Mouse (Mus musculus) ES-CJ7 (cell line): Measurements from ENCODE around the gene Tspoap1.

ENCODE experiments used
- DNase-seq: peaks from one replicate; pipeline ENCODE4 v3.0.0; 2011; ENCODE audit warnings: low read depth, low spot score

The Tspoap1 gene

DNA sequence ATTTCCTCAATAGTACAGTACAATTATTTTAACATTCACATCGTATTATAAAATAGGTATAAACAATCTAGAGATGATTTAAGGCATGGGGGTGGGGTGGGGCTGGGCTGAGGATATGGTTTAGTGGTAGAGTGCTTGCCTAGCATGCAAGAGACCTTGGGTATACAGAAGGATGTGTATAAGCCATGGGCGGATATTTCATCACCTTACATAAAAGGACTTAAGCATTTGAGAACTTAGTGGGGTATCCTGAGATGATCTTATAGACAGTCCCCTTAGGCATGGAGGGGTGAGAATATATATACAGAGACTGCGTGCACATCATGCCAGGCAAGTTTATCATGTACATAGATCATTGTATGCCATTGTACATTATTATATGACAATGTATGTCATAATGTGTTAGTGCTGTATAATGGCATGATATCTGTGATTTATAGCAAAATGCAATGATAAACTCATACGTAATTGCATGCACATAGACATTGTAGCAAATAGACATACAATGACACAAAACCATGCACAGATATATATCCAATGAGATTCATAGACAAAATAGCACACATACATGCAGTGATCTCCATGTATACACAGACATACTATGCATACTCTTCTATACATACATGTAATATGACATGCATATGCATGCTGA is 1.3 kb upstream of the Tspoap1 start:
- DNase-seq = no peak

DNA sequence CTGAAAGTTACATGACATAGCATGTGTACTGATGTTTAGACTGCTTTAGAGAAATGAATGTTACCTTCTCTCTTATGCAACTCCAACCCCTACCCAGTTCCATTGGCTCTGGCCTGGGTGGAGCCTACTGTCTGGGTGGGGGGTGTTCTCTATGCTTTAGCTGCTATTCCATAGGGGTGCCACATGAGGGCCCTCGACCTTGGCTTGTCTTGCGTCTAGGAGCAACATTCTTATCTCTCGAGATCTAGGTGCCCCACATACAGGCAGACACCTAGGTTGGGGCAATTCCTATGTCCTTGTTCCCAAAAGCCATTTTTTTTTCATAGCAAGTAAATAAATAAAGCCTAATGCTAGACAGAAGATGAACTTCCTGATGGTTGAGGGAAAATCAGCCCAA is 734 bp upstream of the Tspoap1 start:
- peak; percentile 74 for DNase-seq

DNA sequence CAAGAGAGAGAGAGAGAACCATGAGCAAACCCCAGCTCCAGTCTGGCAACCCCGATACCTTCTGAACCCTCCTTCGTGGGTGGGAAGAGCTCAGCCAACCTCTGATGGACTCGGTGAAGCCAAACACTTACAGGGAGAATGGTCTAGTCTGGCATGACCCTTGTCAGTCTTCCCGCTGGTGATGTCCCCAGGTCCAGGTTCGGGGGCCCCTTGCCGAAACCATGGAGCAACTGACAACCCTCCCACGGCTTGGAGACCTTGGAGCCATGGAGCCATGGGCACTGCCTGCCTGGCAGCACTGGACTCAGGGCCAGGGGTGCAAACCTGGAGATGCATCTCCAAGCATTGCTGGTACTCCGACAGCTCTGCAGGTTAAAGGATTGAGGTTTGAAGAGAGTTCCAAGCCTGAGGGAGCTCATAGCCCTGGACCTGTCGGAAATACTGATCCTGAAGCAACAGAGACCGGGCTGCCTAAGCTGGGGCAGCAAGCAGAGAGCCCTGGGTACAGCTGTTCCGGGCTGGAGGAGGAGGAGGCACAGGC is 910 bp downstream of the Tspoap1 start:
- DNase-seq = no peak

DNA sequence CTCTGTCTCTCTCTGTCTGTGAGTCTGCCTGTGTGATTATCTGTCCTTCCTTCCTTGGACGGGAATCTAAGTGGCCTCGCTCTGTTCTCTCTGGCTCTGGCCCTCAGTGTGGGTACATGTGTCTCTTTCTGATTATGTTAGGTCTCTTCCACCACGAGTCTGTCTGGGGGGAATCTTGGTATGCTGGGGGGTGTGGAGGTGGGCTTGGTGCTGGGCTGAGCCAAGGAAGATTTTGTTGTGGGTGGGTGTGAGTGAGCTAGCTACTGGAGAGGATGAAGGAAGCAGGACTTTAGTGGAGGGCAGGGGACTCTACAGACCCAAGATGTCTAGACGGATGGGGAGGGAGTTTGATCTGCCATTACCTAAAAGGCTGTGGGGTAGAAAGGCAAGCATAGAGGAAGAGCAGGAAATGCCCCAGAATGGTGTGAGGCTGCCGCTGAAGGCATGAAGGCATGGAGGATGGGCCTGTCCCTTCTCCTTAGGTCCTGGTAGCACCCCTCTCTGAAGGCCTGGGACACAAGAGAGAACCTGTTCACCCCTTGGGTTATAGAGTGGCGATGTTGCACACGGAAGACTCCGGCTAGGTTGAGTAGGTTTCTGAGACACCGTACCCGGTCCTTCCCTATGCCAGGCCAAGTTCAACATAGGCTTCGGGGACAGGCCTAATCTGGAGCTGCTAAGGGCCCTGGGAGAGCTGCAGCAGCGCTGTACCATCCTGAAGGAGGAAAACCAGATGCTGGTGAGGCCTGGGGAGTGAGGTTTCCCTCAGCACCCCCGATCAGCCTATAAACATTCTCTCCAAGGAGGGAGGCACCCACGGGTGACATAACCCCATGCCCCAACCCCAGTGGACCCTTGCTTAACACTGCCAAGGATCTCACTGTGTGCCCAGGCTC is 1.7 kb downstream of the Tspoap1 start:
- DNase-seq = no peak

DNA sequence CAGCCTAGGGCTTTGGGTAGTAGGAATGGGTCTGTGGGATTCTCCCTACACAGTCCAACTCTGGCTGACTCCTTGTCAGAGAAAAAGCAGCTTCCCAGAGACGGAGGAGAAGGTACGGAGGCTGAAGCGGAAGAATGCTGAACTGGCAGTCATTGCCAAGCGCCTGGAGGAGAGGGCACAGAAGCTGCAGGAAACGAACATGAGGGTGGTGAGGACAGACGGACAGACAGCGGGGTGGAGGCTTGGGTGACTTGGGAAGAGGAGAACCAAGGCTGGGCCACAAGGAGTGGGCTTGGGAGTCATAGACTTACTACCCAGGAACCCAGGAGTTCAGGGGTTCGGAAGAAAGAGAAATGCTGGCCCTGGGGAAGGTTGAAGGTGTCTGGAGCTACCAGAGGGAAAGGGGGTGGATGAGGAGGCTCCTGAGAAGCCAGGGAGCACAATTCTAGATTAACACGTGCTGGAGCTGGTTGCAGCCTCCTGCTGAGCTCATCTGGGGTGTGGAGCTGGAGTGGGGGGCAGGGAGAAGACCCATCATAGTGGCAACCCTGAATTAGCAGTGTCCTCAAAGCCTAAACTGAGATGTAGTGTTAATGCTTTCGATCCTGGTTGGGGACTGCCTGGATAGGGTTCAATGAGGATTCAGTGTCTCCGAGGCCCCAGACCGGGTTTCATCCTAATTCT is 2.5 kb downstream of the Tspoap1 start:
- no peak for DNase-seq

DNA sequence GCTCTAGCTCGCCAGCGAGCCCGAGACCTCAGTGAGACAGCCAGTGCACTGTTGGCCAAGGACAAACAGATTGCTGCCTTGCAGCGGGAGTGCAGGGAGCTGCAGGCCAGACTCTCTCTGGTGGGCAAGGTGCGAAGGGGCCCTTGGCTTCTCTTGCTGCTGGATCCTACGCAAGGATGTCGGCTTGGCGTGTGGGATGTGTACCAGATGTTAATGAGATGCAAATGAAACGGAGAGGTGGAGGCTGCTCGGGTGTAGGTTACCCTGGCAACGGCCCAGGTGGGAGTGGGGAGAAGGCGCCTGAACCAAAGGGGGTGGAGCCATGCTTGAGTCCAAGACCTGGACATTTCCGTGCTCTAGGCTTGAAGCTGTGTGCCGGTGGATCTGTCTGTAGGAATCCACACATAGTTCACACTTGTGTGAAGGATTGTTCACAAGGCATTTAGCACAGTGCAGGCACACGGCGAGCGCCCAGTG is 3.2 kb downstream of the Tspoap1 start:
- DNase-seq = peak; percentile 96

DNA sequence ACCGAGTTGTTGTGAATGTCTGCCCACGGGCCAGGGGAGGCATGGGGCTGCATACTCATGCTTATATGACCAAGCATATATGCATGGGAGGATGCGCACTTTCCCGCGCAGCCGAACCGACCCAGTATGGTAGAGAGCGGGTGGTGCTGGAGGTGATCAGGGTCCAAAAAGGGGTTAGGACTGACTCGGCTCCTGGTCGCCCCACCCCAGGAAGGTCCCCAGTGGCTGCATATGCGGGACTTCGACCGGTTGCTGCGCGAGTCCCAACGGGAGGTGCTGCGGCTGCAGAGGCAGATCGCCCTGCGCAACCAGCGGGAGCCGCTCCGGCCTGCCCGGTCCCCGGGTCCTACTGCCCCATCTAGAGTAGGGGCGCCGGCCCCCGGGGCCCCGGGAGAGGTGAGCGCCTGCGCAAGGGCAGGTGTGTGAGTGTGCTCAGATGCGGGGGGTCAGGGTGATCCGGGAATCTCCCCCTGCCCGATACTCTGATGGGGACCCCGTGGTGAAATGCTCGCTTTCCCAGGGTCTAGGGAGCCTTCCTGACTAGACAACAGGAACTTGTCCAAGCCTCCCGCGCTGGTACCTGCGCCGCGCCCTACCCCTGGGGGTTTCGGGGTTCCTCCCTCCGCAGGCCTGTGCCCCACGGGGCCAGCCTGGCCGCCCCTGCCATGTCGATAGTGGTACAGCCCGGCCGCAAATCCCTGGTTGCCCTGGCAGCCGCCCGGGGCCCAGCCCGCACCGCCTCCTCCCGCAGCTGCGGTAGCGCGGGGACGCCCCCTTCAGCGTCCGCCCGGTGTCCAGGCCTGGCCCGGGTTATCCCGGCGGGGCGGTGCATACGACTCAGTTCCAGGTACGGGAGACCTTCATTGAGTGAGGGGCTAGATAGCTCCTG is 3.9 kb downstream of the Tspoap1 start:
- no peak for DNase-seq

DNA sequence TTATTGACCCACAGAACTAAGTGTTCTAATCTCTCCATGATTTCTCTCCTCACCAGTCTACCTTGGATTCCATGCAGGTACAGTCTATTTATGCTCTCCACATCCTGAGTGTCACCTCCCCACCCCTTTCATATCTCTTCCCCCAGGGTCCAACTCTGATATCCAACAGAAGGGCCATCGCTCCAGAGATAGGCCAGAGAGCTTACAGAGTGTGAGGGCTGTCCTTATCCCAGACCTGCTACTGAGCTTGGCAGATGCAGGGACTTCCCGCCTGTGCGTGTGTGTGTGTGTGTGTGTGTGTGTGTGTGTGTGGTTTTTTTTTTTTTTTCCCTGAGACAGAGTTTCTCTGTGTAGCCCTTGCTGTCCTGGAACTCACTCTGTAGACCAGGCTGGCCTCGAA is 8.4 kb downstream of the Tspoap1 start:
- no peak for DNase-seq

DNA sequence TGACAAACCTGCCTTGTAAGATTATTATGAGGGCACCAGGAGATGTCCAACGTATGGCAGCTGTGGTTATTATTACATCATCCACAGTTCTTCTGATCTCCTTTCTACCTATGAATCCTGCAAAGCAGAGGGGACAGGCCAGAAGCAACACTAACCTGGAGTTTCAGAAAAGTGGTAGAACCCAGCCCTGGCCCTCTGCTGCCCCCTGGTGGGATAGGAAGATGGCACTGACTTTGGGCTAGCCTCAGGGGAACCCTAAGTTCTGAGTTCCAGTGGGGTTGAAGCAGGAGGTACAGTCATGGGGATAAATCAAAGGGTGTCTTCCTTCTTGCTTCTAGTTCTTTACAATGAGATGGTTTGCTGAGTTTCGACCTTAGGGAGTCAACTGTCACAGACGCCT is 10.6 kb downstream of the Tspoap1 start:
- peak; percentile 61 for DNase-seq

DNA sequence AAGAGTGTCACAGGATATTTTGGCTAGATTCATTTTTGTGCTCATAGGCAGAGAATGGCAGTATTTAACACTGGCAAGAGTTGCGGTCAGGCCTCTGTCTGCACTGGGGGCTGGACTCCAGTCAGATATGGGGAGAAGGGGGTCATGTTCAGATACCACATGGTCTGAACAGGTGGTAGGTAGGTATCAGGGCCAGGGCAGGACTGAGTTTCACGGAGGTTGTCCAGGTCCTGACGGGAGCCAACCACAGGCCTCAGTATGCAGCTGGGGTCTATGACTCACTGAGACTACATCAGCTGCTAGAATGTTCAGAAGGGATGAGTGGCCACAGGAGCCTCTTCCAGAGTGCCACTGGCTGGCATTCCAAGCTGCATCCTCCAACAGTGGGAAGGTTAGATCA is 12.0 kb downstream of the Tspoap1 start:
- DNase-seq = no peak

DNA sequence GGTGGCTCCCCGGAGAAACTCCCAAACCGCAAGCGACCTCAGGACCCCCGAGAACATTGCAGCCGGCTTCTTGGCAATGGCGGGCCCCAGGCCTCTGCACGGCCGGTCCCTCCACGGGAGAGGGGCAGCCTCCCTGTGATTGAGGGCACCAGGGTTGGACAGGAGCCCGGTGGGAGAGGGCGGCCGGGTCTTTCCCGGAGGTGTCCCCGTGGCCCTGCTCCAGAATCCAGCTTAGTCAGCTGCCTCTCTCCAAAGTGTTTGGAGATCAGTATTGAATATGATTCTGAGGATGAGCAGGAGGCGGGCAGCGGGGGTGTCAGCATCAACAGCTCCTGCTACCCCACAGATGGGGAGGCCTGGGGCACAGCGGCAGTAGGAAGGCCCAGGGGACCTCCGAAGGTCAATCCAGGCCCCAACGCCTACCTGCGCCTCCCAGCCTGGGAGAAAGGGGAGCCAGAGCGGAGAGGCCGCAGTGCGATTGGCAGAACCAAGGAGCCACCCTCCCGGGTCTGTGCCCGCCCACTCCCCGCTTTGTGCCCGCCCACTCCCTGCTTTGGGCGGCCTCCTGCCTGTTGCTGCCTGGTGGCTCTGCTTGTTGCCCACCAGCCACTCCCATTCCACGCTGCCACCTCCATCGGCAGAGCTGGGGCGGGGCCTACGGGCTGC is 17.9 kb downstream of the Tspoap1 start:
- peak; percentile 88 for DNase-seq

DNA sequence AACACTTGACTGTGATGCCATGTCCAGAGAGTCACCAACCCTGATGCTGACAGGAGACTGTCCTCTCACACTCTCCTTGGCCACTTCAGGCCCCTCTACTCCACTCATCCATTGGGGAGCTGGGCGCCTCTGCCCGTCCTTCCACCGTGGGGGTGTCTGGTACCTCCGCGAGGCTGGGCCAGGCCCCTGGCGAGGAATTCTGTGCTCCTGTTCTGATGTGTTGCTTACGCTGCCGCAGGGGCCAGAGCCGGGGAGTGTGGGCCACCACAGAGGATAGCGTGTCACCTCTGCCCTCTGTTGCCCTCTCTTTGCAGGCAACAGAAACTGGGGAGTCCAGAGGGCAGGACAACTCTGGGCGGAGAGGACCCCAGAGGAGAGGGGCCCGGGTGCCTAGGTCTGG is 18.6 kb downstream of the Tspoap1 start:
- DNase-seq = no peak

DNA sequence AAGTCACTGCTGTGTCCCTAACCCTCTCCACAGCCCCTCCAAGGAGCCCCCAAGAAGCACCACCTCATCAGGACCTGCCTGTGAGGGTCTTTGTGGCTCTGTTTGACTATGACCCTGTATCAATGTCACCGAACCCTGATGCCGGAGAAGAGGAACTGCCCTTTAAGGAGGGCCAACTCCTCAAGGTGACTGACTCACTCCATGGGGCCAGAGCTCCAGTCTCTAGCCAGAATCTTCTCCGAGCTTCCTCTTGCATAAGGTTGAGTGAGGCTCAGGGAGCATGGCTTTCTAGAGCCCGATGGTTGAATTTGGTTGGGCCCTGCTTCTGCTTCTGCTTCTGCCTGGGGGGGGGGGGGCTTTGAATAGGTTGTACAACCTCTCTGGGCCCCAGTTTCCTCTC is 19.1 kb downstream of the Tspoap1 start:
- DNase-seq = no peak

DNA sequence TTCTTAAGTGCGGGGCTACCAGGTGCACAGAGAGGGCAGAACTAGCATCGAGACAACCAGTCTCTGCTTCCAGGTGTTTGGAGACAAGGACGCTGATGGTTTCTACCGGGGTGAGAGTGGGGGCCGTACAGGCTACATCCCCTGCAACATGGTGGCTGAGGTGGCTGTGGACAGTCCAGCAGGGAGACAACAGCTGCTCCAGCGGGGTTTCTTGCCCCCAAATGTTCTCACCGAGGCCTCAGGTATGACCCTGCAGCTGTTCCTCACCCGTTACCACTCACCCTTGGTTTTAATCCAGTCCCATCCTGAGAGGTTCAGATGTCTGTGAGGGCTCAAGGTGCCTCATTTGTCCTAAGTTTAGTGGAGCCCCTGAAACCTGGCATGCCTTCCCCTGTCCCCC is 19.8 kb downstream of the Tspoap1 start:
- DNase-seq = no peak

DNA sequence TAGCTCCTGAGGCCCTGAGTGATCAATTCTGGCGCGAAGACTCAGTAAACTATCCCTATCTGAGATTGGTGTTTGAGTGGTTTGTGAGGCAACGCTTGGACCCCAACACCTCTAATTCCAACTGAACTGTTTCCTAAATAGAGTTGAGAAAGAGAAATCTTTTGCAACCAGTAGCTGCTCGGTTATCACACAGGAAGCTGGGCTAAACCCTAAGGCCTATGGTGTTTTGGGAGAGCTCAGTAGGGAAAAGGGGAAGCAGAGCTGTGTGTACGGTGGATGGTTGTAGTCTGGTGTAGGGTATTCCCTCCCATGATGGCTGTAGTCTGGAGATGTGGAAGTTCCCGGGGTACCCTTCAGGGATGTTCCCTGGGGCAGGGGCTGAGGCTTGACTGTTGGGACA is 29.7 kb downstream of the Tspoap1 start:
- DNase-seq = no peak

DNA sequence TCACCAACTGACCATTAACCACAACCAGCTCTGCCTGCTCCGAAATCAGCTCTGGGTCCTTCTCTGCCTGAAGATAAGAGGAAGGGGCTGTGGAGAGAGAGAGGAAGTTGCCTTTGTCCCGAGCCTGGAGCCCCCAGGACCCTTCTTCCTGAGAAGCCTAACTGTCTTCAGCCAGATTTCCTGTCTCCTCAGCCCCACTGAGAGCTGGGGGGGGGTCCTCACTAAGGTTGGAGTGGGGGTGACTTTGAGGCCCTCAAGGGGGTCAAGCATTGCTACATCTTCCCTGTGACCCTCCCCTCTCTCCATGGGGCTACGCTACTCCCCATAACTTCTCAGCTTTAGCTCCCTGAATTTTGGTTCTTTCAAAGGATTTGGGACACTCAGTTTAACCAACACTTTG is 33.1 kb downstream of the Tspoap1 start, which contains the start of gene Mpo:
TSS of gene Mpo (plus strand) at position 122 of the 400 bp plus-strand sequence.
- no peak for DNase-seq

DNA sequence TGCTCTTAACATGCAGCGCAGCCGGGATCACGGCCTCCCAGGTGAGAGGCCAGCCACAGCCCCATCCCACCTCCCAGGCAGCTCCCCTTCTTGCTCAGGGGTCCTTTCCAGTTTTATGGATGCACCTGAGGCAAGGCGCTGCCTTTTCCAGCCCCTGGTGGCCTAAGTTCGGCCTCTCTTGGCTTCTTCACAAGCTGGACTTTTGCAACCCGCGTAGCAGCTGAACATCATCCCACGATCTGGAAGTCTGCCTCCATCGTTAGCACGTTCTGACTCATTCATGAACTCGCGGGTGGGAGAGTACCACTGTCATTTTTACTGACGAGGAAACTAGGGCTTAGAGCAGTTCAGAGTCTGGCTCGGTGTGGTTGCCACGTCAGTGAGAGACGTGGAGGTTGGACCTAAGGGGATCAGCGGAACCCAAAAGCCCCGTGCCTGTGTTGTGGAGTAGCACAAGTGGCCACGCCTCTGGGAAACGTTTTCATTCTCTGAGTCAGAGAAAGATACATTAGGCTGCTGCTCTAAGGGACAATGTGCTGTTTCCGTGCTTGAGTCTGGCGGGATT is 41.5 kb downstream of the Tspoap1 start:
- peak; percentile 23 for DNase-seq

DNA sequence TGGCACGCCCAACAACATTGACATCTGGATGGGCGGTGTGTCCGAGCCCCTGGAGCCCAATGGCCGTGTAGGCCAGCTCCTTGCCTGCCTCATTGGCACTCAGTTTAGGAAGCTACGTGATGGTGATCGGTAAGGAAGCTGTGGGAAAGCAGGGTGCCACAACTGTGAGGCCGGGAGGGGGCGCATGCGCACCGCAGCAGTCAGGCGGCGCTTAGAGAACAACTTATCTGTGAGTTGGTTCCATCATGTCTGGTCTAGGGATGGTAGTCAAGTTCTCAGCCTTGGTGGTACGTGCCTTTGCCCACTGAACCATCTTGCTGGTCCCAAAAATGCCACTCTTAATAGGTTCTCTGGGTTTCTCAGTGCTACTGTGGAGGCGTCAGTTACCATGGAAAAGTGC is 42.3 kb downstream of the Tspoap1 start:
- DNase-seq = peak; percentile 73

DNA sequence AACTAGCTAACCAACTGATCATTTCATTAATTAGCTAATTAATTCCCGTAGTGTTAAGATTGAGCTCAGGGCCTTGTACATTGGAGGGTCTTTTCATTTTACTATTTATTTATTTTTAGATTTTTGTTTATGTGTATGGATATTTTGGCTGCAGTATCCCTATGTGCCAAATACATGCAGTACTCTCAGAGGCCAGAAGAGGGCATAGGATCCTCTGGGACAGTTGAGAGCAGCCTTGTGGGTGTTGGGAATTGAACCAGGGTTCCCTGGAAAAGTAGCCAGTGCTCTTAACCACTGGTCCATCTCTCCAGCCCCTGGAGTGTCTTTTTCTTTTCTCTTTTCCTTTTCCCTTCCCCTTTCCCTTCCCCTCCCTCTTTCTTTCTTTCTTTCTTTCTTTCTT is 45.1 kb downstream of the Tspoap1 start:
- DNase-seq = peak; percentile 62

DNA sequence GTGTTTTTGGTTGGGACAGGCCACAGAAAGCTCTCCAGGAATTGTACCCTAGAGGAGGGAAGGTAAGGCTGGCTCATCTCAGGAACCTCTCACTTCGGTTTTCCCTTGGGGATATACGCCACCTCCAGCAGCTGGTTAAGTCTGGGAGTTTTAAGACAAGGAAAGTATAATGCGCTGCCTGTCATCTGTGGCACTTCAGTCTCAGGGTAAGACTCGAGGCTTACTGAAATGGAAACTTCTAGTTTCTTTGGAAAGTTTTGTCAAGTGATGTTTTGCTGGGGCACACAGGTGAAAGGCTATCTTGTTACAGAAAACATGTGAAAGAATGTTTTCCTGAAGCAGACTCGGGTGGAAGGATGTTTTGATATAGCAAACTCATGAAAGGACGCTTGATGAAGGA is 47.1 kb downstream of the Tspoap1 start:
- DNase-seq = no peak
